Mouse (Mus musculus) macrophage (primary cell): ENCODE data around the gene Akr1a1. TPM values are rescaled to one million over a fixed set of nuclear protein-coding genes. Genes with fewer than 3 reads are reported as not detected.

Experiments used
- polyA plus RNA-seq: library from polyadenylated mRNA; stranded (reverse); fragments of 250-400 nt; gene quantifications from 3 replicates; pipeline ENCODE4 v1.2.4, GENCODE M21; 2018; ENCODE audit warnings: inconsistent platforms

Gene Akr1a1
- polyA plus RNA-seq, 1 experiment from 2014 or later, result 1,138 TPM

Other genes starting within 250 kb of the Akr1a1 start
- 9.9 to 19.9 TPM (median 12.8 TPM) in 3 replicates for gene Mast2, start 187.5 kb downstream of the Akr1a1 start, polyA plus RNA-seq
- 4.3 to 8.7 TPM (median 6.4 TPM) in 3 replicates for gene Ipp, start 144.1 kb downstream of the Akr1a1 start, polyA plus RNA-seq
- 13.0 to 21.0 TPM (median 16.1 TPM) in 3 replicates for gene Tmem69, start 95.7 kb downstream of the Akr1a1 start, polyA plus RNA-seq
- 27.3 to 40.2 TPM (median 37.7 TPM) in 3 replicates for gene Gpbp1l1, start 94.0 kb downstream of the Akr1a1 start, polyA plus RNA-seq
- 1.6 to 2.2 TPM (median 2.2 TPM) in 3 replicates for gene Ccdc17, start 55.0 kb downstream of the Akr1a1 start, polyA plus RNA-seq
- 25.6 to 55.5 TPM (median 47.9 TPM) in 3 replicates for gene Nasp, start 23.7 kb downstream of the Akr1a1 start, polyA plus RNA-seq
- 1,330 to 1,969 TPM (median 1,907 TPM) in 3 replicates for gene Prdx1, start 33.9 kb upstream of the Akr1a1 start, polyA plus RNA-seq
- gene Mmachc, start 56.7 kb upstream of the Akr1a1 start, polyA plus RNA-seq, result 5.1 to 10.4 TPM (median 9.4 TPM) in 3 replicates
- 7.9 to 32.9 TPM (median 10.8 TPM) in 3 replicates for gene Ccdc163, start 56.8 kb upstream of the Akr1a1 start, polyA plus RNA-seq
- gene Tesk2, start 69.3 kb upstream of the Akr1a1 start, polyA plus RNA-seq, result 3.1 to 8.1 TPM (median 7.1 TPM) in 3 replicates
- 7.1 to 13.7 TPM (median 11.5 TPM) in 3 replicates for gene Toe1, start 156.0 kb upstream of the Akr1a1 start, polyA plus RNA-seq
- gene Mutyh, start 156.0 kb upstream of the Akr1a1 start, polyA plus RNA-seq, result 0.76 to 2.0 TPM (median 1.1 TPM) in 3 replicates
- not detected in 3 replicates for gene Hpdl, start 170.0 kb upstream of the Akr1a1 start, polyA plus RNA-seq
- gene Zswim5, start 225.7 kb upstream of the Akr1a1 start, polyA plus RNA-seq, result 0.04 to 0.10 TPM in 2 of 3 replicates, not detected in the other